Mouse (Mus musculus): ENCODE results near the gene Akap2.

Akap2 gene

DNA sequence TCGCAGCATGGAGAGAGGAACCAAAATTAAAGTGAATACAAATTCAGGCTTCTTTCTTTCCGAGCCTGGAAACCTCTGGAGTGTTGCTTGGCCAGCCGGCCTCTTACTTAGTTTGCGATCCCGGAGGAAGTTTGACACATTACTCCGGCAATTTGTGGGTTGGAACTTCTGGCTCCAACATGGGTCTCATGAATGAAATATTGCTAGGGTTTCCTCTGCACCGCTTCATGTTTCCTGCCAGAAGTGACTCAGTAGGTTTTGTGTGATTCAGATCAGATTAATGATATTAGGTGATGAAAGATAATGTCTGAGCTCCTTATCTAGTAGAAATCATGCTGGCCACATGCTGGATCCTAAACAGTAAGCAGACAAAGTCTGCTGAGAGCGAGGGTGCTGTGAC lies 144.4 kb downstream of the Akap2 start:
- in situ Hi-C loops (cut with MseI, MboI): no loop called here

GRCm38 (mm10) chr4:57862269-57862986 lies 145.0 kb downstream of the Akap2 start:
- in situ Hi-C loops (cut with MseI, MboI): no loop called here

DNA sequence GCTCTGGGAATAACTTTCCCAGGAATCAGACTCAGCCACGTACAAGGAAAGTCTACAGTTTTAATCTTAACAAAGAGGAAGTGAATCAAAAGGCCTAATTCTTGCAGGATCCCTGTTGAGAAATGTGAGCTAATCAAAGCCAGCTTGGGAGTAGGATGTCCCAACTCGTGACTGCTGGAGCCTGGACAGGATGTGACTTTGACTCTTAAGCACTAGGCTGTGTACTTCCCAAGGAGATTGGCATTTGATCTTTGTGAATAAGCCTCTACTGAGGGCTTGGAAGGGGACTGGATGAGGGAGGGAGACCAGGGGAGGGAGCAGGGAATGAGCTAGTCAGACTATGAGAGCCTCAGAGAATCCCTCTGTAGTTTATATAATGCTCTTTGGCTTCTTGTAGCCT lies 148.6 kb downstream of the Akap2 start:
- in situ Hi-C loops (cut with MseI, MboI): no loop called here

- in situ Hi-C loops (cut with MseI, MboI): no loop called here
Observed at GRCm38 (mm10) chr4:57866990-57867389, 149.5 kb downstream of the Akap2 start.

DNA sequence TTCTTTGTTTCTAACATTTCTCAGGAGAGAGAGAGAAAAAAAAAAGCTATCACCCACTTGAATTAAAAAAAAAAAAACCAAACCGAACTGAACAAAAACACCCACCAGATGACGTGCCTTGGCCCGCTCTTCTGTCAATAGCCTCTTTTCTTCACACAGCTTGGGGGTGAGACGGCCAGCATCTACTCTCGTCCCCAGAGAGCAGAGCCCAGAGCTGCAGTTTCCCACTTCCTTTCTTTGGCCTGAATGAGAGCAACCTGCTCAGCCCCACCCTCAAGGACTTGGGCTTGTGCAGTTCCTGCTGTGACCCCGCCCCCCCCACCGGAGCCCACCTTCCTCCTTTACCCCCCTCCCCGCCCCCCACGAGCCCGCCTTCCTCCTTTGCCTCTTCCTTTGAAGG lies 150.0 kb downstream of the Akap2 start:
- in situ Hi-C loops (cut with MseI, MboI): no loop called here

GRCm38 (mm10) chr4:57879137-57879536 lies 161.7 kb downstream of the Akap2 start:
- in situ Hi-C loops (cut with MseI, MboI): no loop called here

DNA sequence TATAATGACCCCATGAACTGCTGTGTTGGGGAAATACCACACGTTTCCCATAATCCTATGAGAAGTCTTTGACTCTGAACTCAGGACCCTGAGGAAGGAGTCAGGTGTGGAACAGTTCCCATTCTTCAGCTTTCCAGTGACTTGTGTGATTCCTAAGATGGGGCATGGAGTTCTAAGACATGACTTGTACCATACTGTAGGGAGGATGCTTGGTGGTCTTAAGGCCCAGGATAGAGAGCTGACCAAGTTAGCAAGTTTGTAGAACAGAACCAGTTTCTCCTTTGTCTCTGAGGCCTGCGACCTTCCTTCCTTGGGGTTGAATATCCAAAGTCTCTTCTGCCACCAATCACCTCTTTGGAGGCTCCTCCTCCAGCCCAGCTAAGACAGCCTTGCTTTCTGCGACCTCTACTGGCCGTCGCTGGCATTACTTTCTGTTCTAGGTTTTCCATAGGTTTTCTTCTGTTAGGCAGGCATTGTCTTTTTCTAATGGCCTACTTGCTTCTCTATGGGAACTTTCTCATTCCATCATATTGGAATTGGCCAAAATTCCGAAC lies 162.4 kb downstream of the Akap2 start:
- in situ Hi-C loops (cut with MseI, MboI): loop anchor here in 1 of 2 experiments (10.0 kb wide), 1 partner anchor 205 kb away; no protein-coding TSS in a partner anchor

GRCm38 (mm10) chr4:57883520-57884421 lies 166.3 kb downstream of the Akap2 start:
- in situ Hi-C loops (cut with MseI, MboI): loop anchor here in 1 of 2 experiments (10.0 kb wide), 1 partner anchor 209 kb away; no protein-coding TSS in a partner anchor

DNA sequence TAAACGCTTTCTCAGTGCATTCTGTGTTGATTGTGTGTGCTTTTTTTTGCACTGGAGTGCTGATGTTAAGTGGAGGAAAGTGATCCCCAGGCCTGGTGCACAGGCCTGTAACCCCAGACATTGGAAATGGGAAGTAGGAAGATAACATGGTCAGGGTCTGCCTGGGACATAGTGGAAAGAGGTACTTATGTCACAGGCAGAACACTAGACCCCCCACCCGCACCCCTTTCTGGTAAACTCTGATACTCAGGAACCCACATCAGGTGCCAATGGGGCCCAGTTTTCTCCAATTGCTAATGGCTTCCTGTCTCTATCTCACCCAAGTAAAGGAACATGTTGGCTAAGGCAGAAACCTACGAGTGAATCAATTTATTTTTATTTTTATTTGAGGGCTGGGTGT lies 167.1 kb downstream of the Akap2 start:
- in situ Hi-C loops (cut with MseI, MboI): loop anchor here in 1 of 2 experiments (10.0 kb wide), 1 partner anchor 210 kb away; no protein-coding TSS in a partner anchor

- in situ Hi-C loops (cut with MseI, MboI): loop anchor here (5.0 to 10.0 kb wide), 2 partner anchors 210 to 213 kb away; no protein-coding TSS in a partner anchor
Observed at GRCm38 (mm10) chr4:57885186-57885585, 167.7 kb downstream of the Akap2 start.

DNA sequence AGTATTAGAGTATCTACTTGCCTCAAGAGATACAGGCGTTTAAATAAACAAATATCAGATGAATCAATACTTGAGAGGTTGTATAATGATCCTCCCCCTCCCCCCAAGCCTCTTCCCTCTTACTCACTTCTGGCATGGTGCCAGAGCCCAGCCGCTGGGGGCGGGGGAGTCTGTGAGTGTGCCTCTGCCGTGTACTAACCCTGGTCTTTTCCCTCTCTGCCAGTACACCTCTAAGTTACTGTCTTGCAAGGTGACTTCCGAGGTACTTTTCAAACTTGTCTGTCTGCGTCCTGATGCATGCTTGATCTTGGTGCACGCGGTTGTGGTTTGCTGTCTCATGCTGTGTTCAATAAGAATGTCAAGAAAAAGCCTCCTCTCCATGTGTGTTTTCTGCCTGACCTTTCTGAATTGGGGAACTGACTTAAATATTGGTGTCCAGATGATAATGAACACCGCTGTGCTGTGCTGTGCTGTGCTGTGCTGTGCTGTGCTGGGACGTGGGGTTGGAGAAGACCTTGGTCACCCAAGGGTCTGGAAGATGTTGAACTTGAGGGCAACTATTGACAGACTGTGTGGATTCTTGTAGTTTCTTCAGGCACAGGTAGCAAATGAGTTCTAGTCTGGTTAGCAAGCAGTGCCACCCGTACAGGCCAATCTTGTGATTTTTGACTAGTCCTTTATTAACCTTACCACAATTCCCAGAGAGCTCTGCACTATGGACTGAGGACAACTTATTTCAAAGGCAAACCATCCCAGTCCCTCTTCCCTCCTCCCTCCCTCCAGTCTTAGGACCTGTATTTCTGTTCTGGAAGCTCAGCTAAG lies 168.8 kb downstream of the Akap2 start:
- in situ Hi-C loops (cut with MseI, MboI): loop anchor here (5.0 to 10.0 kb wide), 2 partner anchors 211 to 214 kb away; no protein-coding TSS in a partner anchor

DNA sequence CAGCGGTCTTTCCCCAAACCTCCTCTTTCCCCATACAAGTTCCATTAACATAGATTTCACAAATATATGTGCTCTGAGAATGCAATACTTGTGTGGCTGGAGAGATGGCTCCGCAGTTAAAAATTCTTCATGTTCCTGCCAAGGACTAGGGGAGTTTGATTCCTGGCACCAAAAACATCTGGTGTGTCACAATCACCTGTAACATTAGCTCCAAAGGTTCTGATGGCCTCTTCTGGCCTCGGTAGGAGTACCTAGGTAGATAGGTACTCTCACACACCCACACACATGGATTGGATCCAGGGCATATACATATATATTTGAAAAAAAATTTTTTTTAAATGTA lies 169.4 kb downstream of the Akap2 start:
- in situ Hi-C loops (cut with MseI, MboI): loop anchor here (5.0 to 10.0 kb wide), 2 partner anchors 212 to 215 kb away; no protein-coding TSS in a partner anchor

DNA sequence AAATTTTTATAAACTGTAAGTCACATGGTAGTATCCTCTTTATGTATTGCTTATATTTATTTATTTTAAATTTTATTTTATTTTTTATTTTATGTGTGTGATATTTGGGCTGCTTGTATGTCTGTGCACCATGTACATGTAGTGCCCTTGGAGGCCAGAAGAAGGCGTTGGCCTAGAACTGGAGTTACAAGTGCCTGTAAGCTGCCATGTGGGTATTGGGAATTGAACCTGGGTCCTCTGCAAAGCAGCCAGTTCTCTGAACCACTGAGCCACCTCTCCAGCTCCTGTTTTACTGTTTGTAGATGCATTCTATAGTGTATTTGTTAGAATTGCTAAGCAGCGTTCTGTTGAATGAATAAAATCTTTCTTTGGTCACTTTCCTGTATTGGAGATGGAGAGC lies 170.8 kb downstream of the Akap2 start:
- in situ Hi-C loops (cut with MseI, MboI): loop anchor here (5.0 to 10.0 kb wide), 2 partner anchors 213 to 216 kb away; no protein-coding TSS in a partner anchor

DNA sequence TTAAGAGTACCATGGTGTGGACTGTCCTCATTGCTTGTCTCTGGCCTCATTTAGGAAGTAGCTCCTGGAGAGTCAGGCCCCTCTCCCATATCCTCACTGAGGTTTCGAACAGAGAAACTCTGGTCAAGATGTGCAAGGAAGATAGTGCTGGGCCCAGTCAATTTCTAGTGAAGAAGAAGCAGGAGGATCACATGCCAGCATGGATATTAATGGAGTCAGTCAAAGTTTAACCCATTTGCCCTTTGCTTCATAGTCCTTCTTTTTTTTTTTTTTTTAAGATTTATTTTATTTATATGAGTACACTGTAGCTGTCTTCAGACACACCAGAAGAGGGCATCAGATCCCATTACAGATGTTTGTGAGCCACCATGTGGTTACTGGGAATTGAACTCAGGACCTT lies 171.5 kb downstream of the Akap2 start:
- in situ Hi-C loops (cut with MseI, MboI): loop anchor here (5.0 to 10.0 kb wide), 2 partner anchors 214 to 217 kb away; no protein-coding TSS in a partner anchor

DNA sequence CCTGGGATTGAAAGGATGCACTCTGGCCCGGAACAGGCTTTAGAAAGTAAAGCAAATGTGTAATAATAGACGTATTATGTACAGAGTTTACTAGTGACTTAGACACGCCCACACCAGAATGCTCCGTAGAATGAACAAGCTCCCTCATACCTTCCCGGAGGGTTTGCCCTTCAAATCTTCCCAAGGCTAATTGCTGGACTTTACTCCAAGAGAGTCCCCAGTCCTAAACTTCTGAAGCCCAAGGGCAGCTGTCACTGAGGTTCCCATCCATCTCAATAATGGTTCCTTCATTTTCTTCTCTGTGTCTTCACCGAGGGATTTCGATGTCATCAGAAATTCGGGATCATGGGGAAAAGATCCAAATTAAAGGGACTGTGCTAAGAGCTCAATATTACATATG lies 172.3 kb downstream of the Akap2 start:
- in situ Hi-C loops (cut with MseI, MboI): loop anchor here (5.0 to 10.0 kb wide), 2 partner anchors 215 to 217 kb away; no protein-coding TSS in a partner anchor

DNA sequence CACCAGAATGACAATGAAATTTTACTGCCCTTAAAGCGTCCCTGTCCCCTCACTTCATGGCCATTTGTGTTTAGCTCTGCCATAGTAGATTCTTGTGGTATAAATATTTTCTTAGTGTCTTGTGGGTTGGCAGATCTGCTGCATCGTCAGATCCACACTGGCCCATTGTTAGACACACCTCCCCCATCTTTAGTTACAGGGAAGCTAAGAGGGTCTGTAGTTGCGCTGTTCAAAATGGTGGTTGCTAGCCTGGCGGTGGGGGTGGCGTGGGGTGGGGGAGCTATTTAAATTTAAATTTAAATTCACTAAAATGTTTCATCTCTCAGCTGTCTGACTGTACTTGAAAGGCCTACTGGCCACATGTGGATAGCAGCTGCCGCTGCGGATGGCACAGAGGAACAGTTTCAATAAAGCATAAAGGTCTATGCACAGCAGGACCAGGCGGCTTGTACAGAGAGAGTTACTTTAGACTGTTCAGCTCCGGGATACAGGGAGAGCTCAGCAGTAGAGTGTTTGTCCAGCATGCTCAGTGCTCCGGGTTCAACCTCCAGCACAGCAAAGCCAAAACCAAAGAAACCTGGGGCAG lies 174.6 kb downstream of the Akap2 start:
- in situ Hi-C loops (cut with MseI, MboI): no loop called here

- in situ Hi-C loops (cut with MseI, MboI): no loop called here
Observed at GRCm38 (mm10) chr4:57895140-57895539, 177.7 kb downstream of the Akap2 start.

DNA sequence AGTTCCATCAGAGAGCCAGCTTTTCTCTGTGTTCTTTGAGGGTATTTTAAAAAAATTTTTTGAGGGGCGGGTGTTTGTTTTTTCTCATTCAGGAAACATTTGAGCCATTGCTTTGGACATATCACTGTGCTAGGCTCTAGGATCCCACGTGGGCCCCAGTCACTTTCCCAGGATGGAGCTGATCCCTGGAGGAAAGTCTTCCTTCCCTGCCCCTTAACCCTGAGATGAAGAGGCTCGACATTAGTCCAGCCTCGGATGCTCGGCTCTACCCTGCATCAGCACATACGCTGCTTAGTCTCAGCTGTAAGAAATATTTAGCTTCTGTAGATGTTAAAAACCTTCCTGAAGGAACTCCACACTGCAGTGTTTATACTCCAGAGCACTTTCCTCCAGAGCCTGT lies 178.4 kb downstream of the Akap2 start:
- in situ Hi-C loops (cut with MseI, MboI): no loop called here

DNA sequence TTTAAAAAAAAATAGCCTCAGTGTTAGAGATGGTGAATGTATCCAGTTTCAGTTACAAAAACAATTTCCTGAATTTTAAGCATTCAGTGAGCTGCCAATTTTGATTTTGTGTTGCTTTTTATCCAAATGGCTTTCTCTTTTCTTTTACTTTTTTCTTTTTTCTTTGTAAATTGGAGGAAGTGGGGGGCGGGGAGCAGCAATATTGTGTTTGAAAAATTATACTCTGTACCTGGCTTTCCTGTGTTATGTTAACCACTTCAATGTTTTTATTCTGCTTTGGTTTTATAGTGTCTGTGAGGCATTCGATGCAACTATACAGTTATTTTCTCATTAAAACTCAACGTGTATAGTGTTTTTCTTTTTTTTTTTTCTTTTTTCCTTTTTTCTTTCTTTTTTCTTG lies 179.2 kb downstream of the Akap2 start:
- in situ Hi-C loops (cut with MseI, MboI): no loop called here

GRCm38 (mm10) chr4:57901210-57901609 lies 183.8 kb downstream of the Akap2 start:
- in situ Hi-C loops (cut with MseI, MboI): loop anchor here in 1 of 2 experiments (5.0 kb wide), 1 partner anchor 181 kb away; no protein-coding TSS in a partner anchor

Data from mouse trophoblast stem cell (cell line).